Mouse (Mus musculus) hematopoietic stem cell, adult 5-6 weeks (primary cell): Measurements from ENCODE around the gene Aacs. TPM values are rescaled to one million over a fixed set of nuclear protein-coding genes. Genes with fewer than 3 reads are reported as not detected.

Source experiments
- ATAC-seq, 2 experiments: fragments of 125-278 bp in 1 of 2; replicated peaks in 1 of 2; 2 replicates each; pipeline ENCODE4 v1.8.0; 2016 to 2017; ENCODE audit warnings: inconsistent platforms in 2 of 2, mild to moderate bottlenecking in 2 of 2, moderate number of reproducible peaks in 2 of 2, low read depth in 1 of 2, moderate TSS enrichment in 1 of 2; ENCODE audit not compliant: low FRiP score in 2 of 2, poor library complexity in 2 of 2, severe bottlenecking in 2 of 2, insufficient read depth in 1 of 2, low TSS enrichment in 1 of 2
- total RNA-seq: library from RNA; stranded (forward); fragments of 172-1452, 232-1000 nt; gene quantifications from 2 replicates; pipeline ENCODE4 v1.2.3, GENCODE M21; 2017

Gene Aacs
- total RNA-seq, 1 experiment from 2014 or later: 8.1 TPM

GRCm38 (mm10) chr5:125555732-125556131 is 80.1 kb downstream of the Aacs start:
- no peak for ATAC-seq

DNA sequence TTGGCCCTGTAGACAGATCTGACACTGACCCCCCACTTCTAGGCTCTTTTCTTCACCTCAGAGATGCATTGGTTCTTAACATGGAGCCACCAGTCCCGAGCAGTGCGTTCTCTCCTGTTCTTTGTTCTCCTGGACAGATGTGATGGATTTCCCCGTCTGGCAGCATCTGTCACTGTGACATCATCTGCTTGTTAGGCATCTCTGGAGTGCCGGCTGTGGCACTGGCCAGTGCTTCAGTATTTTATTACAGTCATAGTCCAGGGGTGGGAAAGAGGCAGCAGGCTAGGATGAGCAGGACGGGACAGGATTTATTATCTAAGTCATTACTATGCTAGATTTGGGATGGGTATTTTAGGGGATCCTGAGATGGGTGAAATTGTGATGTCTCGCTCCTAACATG is 87.9 kb downstream of the Aacs start:
- no peak for ATAC-seq

DNA sequence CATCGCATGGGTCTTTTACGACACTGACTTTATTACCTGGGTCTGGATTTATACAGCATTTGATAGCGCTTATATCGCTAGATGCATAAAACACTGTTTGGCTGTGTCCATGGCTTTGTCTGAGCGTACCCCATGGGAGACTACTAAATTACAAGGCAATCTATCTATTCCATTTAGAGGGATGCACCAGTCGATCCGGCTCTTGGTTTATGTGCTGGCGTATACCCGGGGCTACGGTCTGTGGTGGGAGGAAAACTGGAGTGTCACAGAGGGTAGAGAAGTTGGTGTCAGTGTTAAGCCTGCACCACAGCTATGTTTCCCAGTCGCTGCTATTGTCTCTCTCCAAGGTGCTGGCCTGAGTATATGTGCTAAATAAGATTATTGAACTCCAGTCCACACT is 90.1 kb downstream of the Aacs start:
- ATAC-seq: no peak

Other genes with a start within 250 kb of the Aacs start
- 35.7 and 45.6 TPM in 2 replicates for gene Scarb1, start 134.7 kb upstream of the Aacs start, total RNA-seq
- gene Gm10382, start 86.5 kb upstream of the Aacs start, total RNA-seq: 0.63 and 1.6 TPM in 2 replicates
- gene Ubc, start 85.6 kb upstream of the Aacs start, total RNA-seq: 339 and 386 TPM in 2 replicates
- 65.8 and 87.1 TPM in 2 replicates for gene Dhx37, start 41.7 kb upstream of the Aacs start, total RNA-seq
- 23.0 and 25.6 TPM in 2 replicates for gene Bri3bp, start 34.2 kb upstream of the Aacs start, total RNA-seq
- 0.13 and 0.25 TPM in 2 replicates for gene Tmem132b, start 56.0 kb downstream of the Aacs start, total RNA-seq